Mouse (Mus musculus) embryonic fibroblast, embryonic 13.5 days (primary cell): Measurements from ENCODE around the gene Klf7.

Source experiments
- CTCF ChIP-seq: IDR thresholded peaks from 2 replicates; pipeline ENCODE4 v1.5.1; 2011; ENCODE audit warnings: mild to moderate bottlenecking, control low read depth, low read length, moderate library complexity, borderline replicate concordance; ENCODE audit not compliant: insufficient read depth
- POLR2A ChIP-seq: IDR thresholded peaks from 2 replicates; pipeline ENCODE4 v1.6.1; 2011; ENCODE audit warnings: low read depth, mild to moderate bottlenecking, control low read depth, low read length, moderate library complexity

DNA sequence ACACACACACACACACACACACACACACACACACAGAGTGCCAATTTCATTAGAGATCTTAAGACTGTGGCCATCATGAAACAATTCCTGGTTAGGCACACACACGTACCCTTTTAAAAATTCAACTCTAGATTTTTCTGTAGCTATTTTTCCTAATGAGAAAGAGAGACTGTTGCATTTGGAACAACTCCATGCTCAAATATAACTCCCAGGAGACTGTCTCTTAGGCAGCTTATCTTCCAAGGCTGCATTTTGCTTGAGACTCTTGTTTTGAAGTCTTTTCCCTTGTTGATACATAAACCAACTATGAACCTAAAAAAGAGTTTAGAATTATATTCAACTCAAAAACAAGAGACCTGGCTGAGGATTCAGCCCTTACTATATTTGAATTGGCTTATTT lies 108.0 kb downstream of the Klf7 start:
- TF ChIP-seq CTCF (no peak), POLR2A (no peak)
